Mouse (Mus musculus): Measurements from ENCODE around the gene Hras. TPM values are rescaled to one million over a fixed set of nuclear protein-coding genes. Genes with fewer than 3 reads are reported as not detected.
A peak's percentile ranks its signal among the peaks of the same experiment; 100 is the strongest.

Hras gene
- polyA plus RNA-seq, 1 experiment from 2014 or later = 73.9 TPM

- 89% methylated on average over 14 of the region's 14 CpGs for WGBS
- no peaks in the 10 kb centered on the region for H3K27me3 ChIP-seq
- H3K27ac ChIP-seq = no peak overlapping the region
- no peak overlapping the region for H3K9ac ChIP-seq
- H3K9me3 ChIP-seq (replicated peaks) = no peaks in the 10 kb centered on the region
- H3K36me3 ChIP-seq (ENCODE audit: poor library complexity, severe bottlenecking) = no peaks in the 10 kb centered on the region
- H3K4me2 ChIP-seq = no peak overlapping the region
- no peak for ATAC-seq
- H3K4me3 ChIP-seq = no peak overlapping the region
- peaks cover 6% of the 10 kb centered on the region for H3K4me1 ChIP-seq
These were observed 16.9 kb upstream of the Hras start for GRCm38 (mm10) chr7:141210606-141211131.

- H3K4me2 ChIP-seq = no peak overlapping the region
- H3K36me3 ChIP-seq (ENCODE audit: poor library complexity, severe bottlenecking) = no peaks in the 10 kb centered on the region
- no peak for ATAC-seq
- WGBS = 90% methylated on average over 12 of the region's 12 CpGs
- H3K27ac ChIP-seq = no peak overlapping the region
- peaks cover 5% of the 10 kb centered on the region for H3K4me1 ChIP-seq
- H3K27me3 ChIP-seq = no peaks in the 10 kb centered on the region
- no peak overlapping the region for H3K9ac ChIP-seq
- no peaks in the 10 kb centered on the region for H3K9me3 ChIP-seq (replicated peaks)
- no peak overlapping the region for H3K4me3 ChIP-seq
These were observed 16.3 kb upstream of the Hras start for GRCm38 (mm10) chr7:141210137-141210536.

DNA sequence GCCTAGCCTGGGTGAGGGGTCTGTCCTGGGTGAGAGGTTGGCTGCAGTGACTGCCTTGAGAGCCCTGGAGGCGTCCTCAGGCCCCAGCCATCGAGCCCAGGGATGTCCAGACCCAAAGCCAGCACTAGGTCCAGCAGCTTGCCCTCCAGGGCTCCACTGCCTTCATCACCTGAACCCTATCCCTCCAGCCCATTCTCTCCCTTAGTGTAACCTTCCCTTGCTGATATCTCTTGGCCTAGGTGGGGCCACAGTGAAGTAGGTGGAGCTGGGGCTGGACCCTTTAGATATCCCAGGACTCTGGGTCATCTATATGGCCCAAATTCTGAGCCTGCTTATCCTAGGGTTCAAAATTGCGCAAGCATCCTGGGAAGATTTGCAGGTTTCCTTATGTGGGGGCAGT, 15.7 kb upstream of the Hras start:
- Histone ChIP-seq H3K27ac (no peak overlapping the region), H3K36me3 (ENCODE audit: poor library complexity, severe bottlenecking) (no peaks in the 10 kb centered on the region), H3K4me1 (no peaks in the 10 kb centered on the region), H3K4me3 (no peak overlapping the region), H3K27me3 (no peaks in the 10 kb centered on the region), H3K9ac (no peak overlapping the region), H3K9me3 (replicated peaks) (no peaks in the 10 kb centered on the region), H3K4me2 (no peak overlapping the region)
- WGBS = 69% methylated on average over 3 of the region's 3 CpGs
- ATAC-seq = no peak

DNA sequence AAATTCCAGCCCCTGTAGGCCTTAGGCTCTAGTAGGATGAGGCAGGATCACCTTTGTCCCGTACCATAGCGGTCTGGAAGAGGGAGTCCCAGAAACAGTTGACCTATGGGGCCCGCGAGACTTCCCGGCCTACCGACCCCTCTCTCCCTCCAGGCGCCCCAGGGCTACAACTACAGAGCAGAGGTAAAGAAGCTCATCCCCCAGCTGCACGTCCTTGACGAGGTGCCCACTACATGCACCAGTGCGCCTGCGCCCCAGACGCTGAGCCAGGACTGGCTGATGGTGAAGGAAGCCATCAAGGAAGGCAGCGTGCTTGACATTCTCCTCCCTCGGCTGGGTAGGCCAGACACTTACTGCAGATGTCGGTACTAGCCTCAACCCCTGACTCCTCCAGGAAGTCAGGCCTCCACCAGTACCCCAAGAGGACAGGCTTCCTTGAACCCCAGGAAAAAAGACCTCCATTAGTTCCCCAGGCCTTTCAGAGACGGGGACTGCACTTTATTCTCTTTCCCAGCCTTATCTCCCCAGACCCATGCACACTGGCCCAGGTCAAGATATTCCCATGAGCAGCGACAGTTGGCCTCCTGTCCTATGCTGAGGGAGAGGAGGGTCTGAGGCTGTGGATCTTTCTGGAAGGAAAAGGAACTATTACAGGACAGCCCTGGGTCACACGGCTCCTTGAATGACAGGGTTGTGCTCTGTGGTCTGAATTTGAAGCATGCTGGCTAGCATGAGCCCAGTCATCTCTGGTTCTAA, 12.6 kb upstream of the Hras start:
- H3K36me3 ChIP-seq (ENCODE audit: poor library complexity, severe bottlenecking) = no peaks in the 10 kb centered on the region
- ATAC-seq = no peak
- H3K4me3 ChIP-seq = no peak overlapping the region
- no peak overlapping the region for H3K27ac ChIP-seq
- no peak overlapping the region for H3K9ac ChIP-seq
- H3K4me2 ChIP-seq = no peak overlapping the region
- no peaks in the 10 kb centered on the region for H3K27me3 ChIP-seq
- H3K9me3 ChIP-seq (replicated peaks) = no peaks in the 10 kb centered on the region
- WGBS = 91% methylated on average over 18 of the region's 18 CpGs
- H3K4me1 ChIP-seq = no peaks in the 10 kb centered on the region

- Histone ChIP-seq H3K4me3 (no peak overlapping the region), H3K9ac (no peak overlapping the region), H3K27ac (no peak overlapping the region), H3K4me1 (no peaks in the 10 kb centered on the region), H3K36me3 (ENCODE audit: poor library complexity, severe bottlenecking) (no peaks in the 10 kb centered on the region), H3K4me2 (no peak overlapping the region), H3K27me3 (no peaks in the 10 kb centered on the region), H3K9me3 (replicated peaks) (no peaks in the 10 kb centered on the region)
- 95% methylated on average over 5 of the region's 5 CpGs for WGBS
- ATAC-seq = no peak
These were observed 11.7 kb upstream of the Hras start for GRCm38 (mm10) chr7:141205504-141205903.

- H3K27me3 ChIP-seq = no peaks in the 10 kb centered on the region
- ATAC-seq = no peak
- H3K9ac ChIP-seq = no peak overlapping the region
- H3K4me3 ChIP-seq = no peak overlapping the region
- H3K9me3 ChIP-seq (replicated peaks) = no peaks in the 10 kb centered on the region
- H3K4me1 ChIP-seq = no peaks in the 10 kb centered on the region
- H3K27ac ChIP-seq = no peak overlapping the region
- WGBS = 82% methylated on average over 3 of the region's 3 CpGs
- H3K4me2 ChIP-seq = no peak overlapping the region
- 0 out of 2 replicates have a peak, but pooled peaks cover 4% of the 10 kb centered on the region for H3K36me3 ChIP-seq (ENCODE audit: poor library complexity, severe bottlenecking)
These were observed 10.7 kb upstream of the Hras start for GRCm38 (mm10) chr7:141204546-141204945.

- peaks cover 12% of the 10 kb centered on the region for H3K4me1 ChIP-seq
- H3K9ac ChIP-seq = no peak overlapping the region
- no peak overlapping the region for H3K4me2 ChIP-seq
- 97% methylated on average over 4 of the region's 4 CpGs for WGBS
- ATAC-seq = no peak
- no peaks in the 10 kb centered on the region for H3K9me3 ChIP-seq (replicated peaks)
- H3K36me3 ChIP-seq (ENCODE audit: poor library complexity, severe bottlenecking) = 0 out of 2 replicates have a peak, but pooled peaks cover 4% of the 10 kb centered on the region
- no peak overlapping the region for H3K27ac ChIP-seq
- no peak overlapping the region for H3K4me3 ChIP-seq
- no peaks in the 10 kb centered on the region for H3K27me3 ChIP-seq
These were observed 4.3 kb upstream of the Hras start for GRCm38 (mm10) chr7:141198121-141198520.

GRCm38 (mm10) chr7:141196619-141197282, 2.9 kb upstream of the Hras start:
- no peak overlapping the region for H3K4me3 ChIP-seq
- H3K9ac ChIP-seq = no peak overlapping the region; the same call in 1 of the 2 replicates
- WGBS = 95% methylated on average over 8 of the region's 8 CpGs

GRCm38 (mm10) chr7:141195754-141196153, 1.9 kb upstream of the Hras start:
- Histone ChIP-seq H3K4me2 (peak overlapping the region; percentile 96), H3K27ac (no peak overlapping the region), H3K9ac (peak overlapping the region; percentile 67; the same call in 1 of the 2 replicates), H3K36me3 (ENCODE audit: poor library complexity, severe bottlenecking) (peaks cover 21% of the 10 kb centered on the region), H3K9me3 (replicated peaks) (no peaks in the 10 kb centered on the region), H3K4me1 (peaks cover 24% of the 10 kb centered on the region), H3K27me3 (no peaks in the 10 kb centered on the region), H3K4me3 (peak overlapping the region; percentile 92; the same call in 1 of the 2 replicates)
- 95% methylated on average over 2 of the region's 2 CpGs for WGBS
- no peak for ATAC-seq

More at GRCm38 (mm10) chr7:141196619-141197282, 2.9 kb upstream of the Hras start:
- peaks cover 24% of the 10 kb centered on the region for H3K4me1 ChIP-seq
- H3K27me3 ChIP-seq = no peaks in the 10 kb centered on the region
- no peaks in the 10 kb centered on the region for H3K9me3 ChIP-seq (replicated peaks)
- peaks cover 11% of the 10 kb centered on the region for H3K36me3 ChIP-seq (ENCODE audit: poor library complexity, severe bottlenecking)
- no peak for ATAC-seq
- no peak overlapping the region for H3K4me2 ChIP-seq
- no peak overlapping the region for H3K27ac ChIP-seq

GRCm38 (mm10) chr7:141194830-141195229, 1.0 kb upstream of the Hras start:
- H3K27me3 ChIP-seq = no peaks in the 10 kb centered on the region
- peak overlapping the region; percentile 92 for H3K4me3 ChIP-seq
- peaks cover 24% of the 10 kb centered on the region for H3K4me1 ChIP-seq
- H3K9me3 ChIP-seq (replicated peaks) = no peaks in the 10 kb centered on the region
- H3K36me3 ChIP-seq (ENCODE audit: poor library complexity, severe bottlenecking) = peaks cover 29% of the 10 kb centered on the region
- peak overlapping the region; percentile 73 for H3K27ac ChIP-seq
- peak; percentile 52 for ATAC-seq
- WGBS = under 1% methylated on average over 28 of the region's 28 CpGs
- H3K4me2 ChIP-seq = peak overlapping the region; percentile 96
- peak overlapping the region; percentile 67 for H3K9ac ChIP-seq

- Histone ChIP-seq H3K4me1 (peaks cover 24% of the 10 kb centered on the region), H3K27ac (peak overlapping the region; percentile 73), H3K9me3 (replicated peaks) (no peaks in the 10 kb centered on the region), H3K4me3 (peak overlapping the region; percentile 92), H3K36me3 (ENCODE audit: poor library complexity, severe bottlenecking) (peaks cover 30% of the 10 kb centered on the region), H3K4me2 (peak overlapping the region; percentile 96), H3K9ac (peak overlapping the region; percentile 67), H3K27me3 (no peaks in the 10 kb centered on the region)
- WGBS = under 1% methylated on average over 23 of the region's 23 CpGs
- no peak for ATAC-seq
These were observed 604 bp upstream of the Hras start for GRCm38 (mm10) chr7:141194409-141194808.

DNA sequence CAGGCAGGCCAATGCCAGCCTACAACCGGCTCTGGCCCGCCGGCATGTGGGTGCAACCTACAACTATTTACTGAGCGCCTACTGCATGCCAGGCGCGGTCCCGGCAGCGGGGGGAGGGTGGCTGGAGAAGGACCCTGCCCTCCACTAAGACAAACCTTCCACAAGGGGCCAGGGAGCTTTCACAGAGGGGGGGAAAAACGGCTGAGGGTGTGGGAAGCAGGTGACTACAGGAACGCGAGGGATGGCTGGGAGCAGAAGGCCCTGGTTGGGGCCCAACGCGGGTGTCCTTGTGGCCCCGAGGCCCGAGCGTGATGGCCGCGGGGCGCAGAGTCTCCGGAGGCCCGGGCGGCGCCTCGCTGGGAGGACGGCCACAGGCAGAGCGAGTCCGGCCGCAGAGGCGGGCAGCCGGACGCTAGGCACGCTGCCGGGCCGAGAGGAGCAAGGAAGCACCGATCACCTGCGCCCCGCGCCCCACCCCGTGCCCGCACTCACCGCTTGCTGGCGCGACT, 403 bp downstream of the Hras start:
- H3K4me1 ChIP-seq = peaks cover 24% of the 10 kb centered on the region
- WGBS = 0% methylated on average over 26 of the region's 43 CpGs
- H3K4me2 ChIP-seq = peak overlapping the region; percentile 96
- no peaks in the 10 kb centered on the region for H3K27me3 ChIP-seq
- peak; percentile 48 for ATAC-seq
- peak overlapping the region; percentile 76 for H3K27ac ChIP-seq
- peak overlapping the region; percentile 96 for H3K9ac ChIP-seq
- no peaks in the 10 kb centered on the region for H3K9me3 ChIP-seq (replicated peaks)
- peaks cover 38% of the 10 kb centered on the region for H3K36me3 ChIP-seq (ENCODE audit: poor library complexity, severe bottlenecking)
- H3K4me3 ChIP-seq = peak overlapping the region; percentile 92

Data from forebrain, embryonic 13.5 days (tissue).